Mouse (Mus musculus) liver, embryonic 18 days (tissue): Measurements from ENCODE around the gene Hhat. TPM values are rescaled to one million over a fixed set of nuclear protein-coding genes. Genes with fewer than 3 reads are reported as not detected.

Source experiments
- polyA plus RNA-seq: library from polyadenylated mRNA; depleted of rRNA; stranded (reverse); fragments of >200 nt; gene quantifications from 2 replicates; pipeline ENCODE4 v1.2.3, GENCODE M21; 2012; rRNA removed

Hhat gene
- polyA plus RNA-seq: 0.85 and 0.88 TPM in 2 replicates

DNA sequence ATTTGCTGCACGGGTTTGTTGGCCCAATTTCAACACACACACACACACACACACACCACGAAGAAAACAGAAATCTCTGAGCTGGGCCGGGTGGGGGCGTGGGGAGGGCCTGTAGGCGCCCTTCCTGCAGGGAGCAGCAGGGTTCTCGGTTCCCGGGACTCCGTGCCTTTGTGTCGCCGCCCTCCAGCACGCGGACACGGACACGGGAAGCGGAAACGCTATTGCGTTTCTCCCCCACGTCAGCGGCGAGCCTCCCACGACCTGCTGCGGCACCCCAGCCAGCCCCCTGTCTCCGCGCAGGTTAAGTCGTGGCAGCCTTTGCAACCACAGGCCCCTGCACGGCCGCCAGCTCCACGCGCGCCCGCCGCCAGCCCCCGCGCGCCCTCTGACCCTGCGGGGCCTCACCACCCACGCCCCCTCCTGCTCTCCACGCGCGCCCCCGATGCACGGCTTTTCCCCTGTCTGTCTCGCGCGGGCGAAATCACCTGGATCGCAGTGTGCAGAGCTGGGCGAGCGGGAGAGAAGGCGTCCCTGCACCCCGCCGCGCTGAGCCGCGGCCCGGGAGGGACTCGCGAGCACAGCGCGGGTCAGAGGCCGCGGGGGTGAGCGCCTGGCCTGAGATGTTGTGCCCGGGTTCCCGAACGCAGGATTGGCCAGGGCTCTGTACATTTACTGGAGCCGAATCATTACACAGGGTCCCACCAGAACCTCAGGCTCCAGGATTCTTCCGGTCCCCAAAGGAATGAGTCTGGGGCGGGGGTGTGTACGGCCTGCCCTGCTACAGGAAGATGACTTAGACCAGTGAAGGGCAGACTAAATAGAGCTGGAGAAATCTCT, at the start of gene Hhat:
Hhat (minus strand) TSS at position 729 of the 837 bp plus-strand sequence.

Other genes starting within 250 kb of the Hhat start
- 0.38 and 0.42 TPM in 2 replicates for gene Sertad4, start 84.5 kb upstream of the Hhat start, polyA plus RNA-seq